Mouse (Mus musculus): Measurements from ENCODE around the gene Zfp646.

- TF ChIP-seq CTCF (IDR thresholded peaks at IDR 0.05; ENCODE audit: control insufficient read depth, insufficient read depth, insufficient read length): no peak
- TF ChIP-seq MYOD1 (IDR thresholded peaks at IDR 0.05; ENCODE audit: control insufficient read depth, insufficient read length, low read depth): no peak
These were observed 14.8 kb downstream of the Zfp646 start, which contains the start of gene Prss53 for GRCm38 (mm10) chr7:127890798-127891197.
